Mouse (Mus musculus): ENCODE measurements around the gene Inmt. TPM values are rescaled to one million over a fixed set of nuclear protein-coding genes. Genes with fewer than 3 reads are reported as not detected.
"Not testable (repeated sequence)": the region's sequence is repeated elsewhere in the genome, so short reads cannot be mapped to it uniquely, and the experiment has no call there.

The Inmt gene
- polyA plus RNA-seq, 1 experiment = not detected

- H3K27ac ChIP-seq (ENCODE audit: insufficient read depth, low read length) = no peak overlapping the region
- no peaks in the 10 kb centered on the region for H3K27me3 ChIP-seq (ENCODE audit: control insufficient read depth, insufficient read depth, low read length, poor library complexity, severe bottlenecking)
- peak overlapping the region; percentile 71 for H3K4me3 ChIP-seq (ENCODE audit: low read depth, low read length)
- no peaks in the 10 kb centered on the region for H3K9me3 ChIP-seq (replicated peaks; ENCODE audit: control insufficient read depth, insufficient read depth, low read length, poor library complexity, severe bottlenecking)
- H3K9ac ChIP-seq (ENCODE audit: low read depth, poor library complexity, severe bottlenecking) = no peak overlapping the region
- H3K36me3 ChIP-seq (ENCODE audit: control insufficient read depth, insufficient read depth, low read length, poor library complexity, severe bottlenecking) = no peaks in the 10 kb centered on the region
- TF ChIP-seq EP300 (IDR thresholded peaks at IDR 0.05; ENCODE audit: insufficient read depth, low read depth, low read length) = no peak
- no peak for TF ChIP-seq POLR2A (IDR thresholded peaks at IDR 0.05; ENCODE audit: insufficient read depth, low read length)
- TF ChIP-seq CTCF (IDR thresholded peaks at IDR 0.05; ENCODE audit: low read depth, low read length) = no peak
- H3K4me1 ChIP-seq (ENCODE audit: control insufficient read depth, insufficient read depth, low read length) = no peaks in the 10 kb centered on the region
These were observed 29.1 kb upstream of the Inmt start for GRCm38 (mm10) chr6:55203931-55204330.

- Histone ChIP-seq H3K27me3 (ENCODE audit: control insufficient read depth, insufficient read depth, low read length, poor library complexity, severe bottlenecking) (no peaks in the 10 kb centered on the region), H3K9ac (ENCODE audit: low read depth, poor library complexity, severe bottlenecking) (no peak within 1 kb of the TSS), H3K27ac (ENCODE audit: insufficient read depth, low read length) (no peak within 1 kb of the TSS), H3K4me3 (ENCODE audit: low read depth, low read length) (peak within 1 kb of the TSS; percentile 71), H3K36me3 (ENCODE audit: control insufficient read depth, insufficient read depth, low read length, poor library complexity, severe bottlenecking) (no peaks in the 10 kb centered on the region), H3K9me3 (replicated peaks; ENCODE audit: control insufficient read depth, insufficient read depth, low read length, poor library complexity, severe bottlenecking) (no peaks in the 10 kb centered on the region), H3K4me1 (ENCODE audit: control insufficient read depth, insufficient read depth, low read length) (no peaks in the 10 kb centered on the region)
- no peak for TF ChIP-seq CTCF (IDR thresholded peaks at IDR 0.05; ENCODE audit: low read depth, low read length)
- no peak for TF ChIP-seq POLR2A (IDR thresholded peaks at IDR 0.05; ENCODE audit: insufficient read depth, low read length)
- TF ChIP-seq EP300 (IDR thresholded peaks at IDR 0.05; ENCODE audit: insufficient read depth, low read depth, low read length) = no peak
These were observed 28.4 kb upstream of the Inmt start, which contains the start of gene Mindy4 for GRCm38 (mm10) chr6:55202913-55203910. Gene Mindy4, plus strand, starts transcription at chr6:55203383.

GRCm38 (mm10) chr6:55199047-55199446 lies 24.2 kb upstream of the Inmt start:
- no peaks in the 10 kb centered on the region for H3K27me3 ChIP-seq (ENCODE audit: control insufficient read depth, insufficient read depth, low read length, poor library complexity, severe bottlenecking)
- H3K9ac ChIP-seq (ENCODE audit: low read depth, poor library complexity, severe bottlenecking) = no peak overlapping the region
- no peak overlapping the region for H3K27ac ChIP-seq (ENCODE audit: insufficient read depth, low read length)
- H3K36me3 ChIP-seq (ENCODE audit: control insufficient read depth, insufficient read depth, low read length, poor library complexity, severe bottlenecking) = no peaks in the 10 kb centered on the region
- H3K9me3 ChIP-seq (replicated peaks; ENCODE audit: control insufficient read depth, insufficient read depth, low read length, poor library complexity, severe bottlenecking) = no peaks in the 10 kb centered on the region
- TF ChIP-seq POLR2A (IDR thresholded peaks at IDR 0.05; ENCODE audit: insufficient read depth, low read length) (no peak), EP300 (IDR thresholded peaks at IDR 0.05; ENCODE audit: insufficient read depth, low read depth, low read length) (no peak), CTCF (IDR thresholded peaks at IDR 0.05; ENCODE audit: low read depth, low read length) (no peak)
- no peaks in the 10 kb centered on the region for H3K4me1 ChIP-seq (ENCODE audit: control insufficient read depth, insufficient read depth, low read length)
- no peak overlapping the region for H3K4me3 ChIP-seq (ENCODE audit: low read depth, low read length)

- H3K36me3 ChIP-seq (ENCODE audit: control insufficient read depth, insufficient read depth, low read length, poor library complexity, severe bottlenecking) = no peaks in the 10 kb centered on the region
- H3K9me3 ChIP-seq (replicated peaks; ENCODE audit: control insufficient read depth, insufficient read depth, low read length, poor library complexity, severe bottlenecking) = peaks cover 17% of the 10 kb centered on the region
- no peak overlapping the region for H3K4me3 ChIP-seq (ENCODE audit: low read depth, low read length)
- H3K27me3 ChIP-seq (ENCODE audit: control insufficient read depth, insufficient read depth, low read length, poor library complexity, severe bottlenecking) = no peaks in the 10 kb centered on the region
- no peak overlapping the region for H3K9ac ChIP-seq (ENCODE audit: low read depth, poor library complexity, severe bottlenecking)
- no peaks in the 10 kb centered on the region for H3K4me1 ChIP-seq (ENCODE audit: control insufficient read depth, insufficient read depth, low read length)
- H3K27ac ChIP-seq (ENCODE audit: insufficient read depth, low read length) = no peak overlapping the region
- no peak for TF ChIP-seq CTCF (IDR thresholded peaks at IDR 0.05; ENCODE audit: low read depth, low read length)
- no peak for TF ChIP-seq POLR2A (IDR thresholded peaks at IDR 0.05; ENCODE audit: insufficient read depth, low read length)
- no peak for TF ChIP-seq EP300 (IDR thresholded peaks at IDR 0.05; ENCODE audit: insufficient read depth, low read depth, low read length)
These were observed 18.3 kb upstream of the Inmt start for GRCm38 (mm10) chr6:55193171-55193570.

GRCm38 (mm10) chr6:55191537-55191936 lies 16.7 kb upstream of the Inmt start:
- Histone ChIP-seq H3K27me3 (ENCODE audit: control insufficient read depth, insufficient read depth, low read length, poor library complexity, severe bottlenecking) (no peaks in the 10 kb centered on the region), H3K36me3 (ENCODE audit: control insufficient read depth, insufficient read depth, low read length, poor library complexity, severe bottlenecking) (no peaks in the 10 kb centered on the region), H3K27ac (ENCODE audit: insufficient read depth, low read length) (no peak overlapping the region), H3K4me3 (ENCODE audit: low read depth, low read length) (no peak overlapping the region), H3K4me1 (ENCODE audit: control insufficient read depth, insufficient read depth, low read length) (no peaks in the 10 kb centered on the region), H3K9me3 (replicated peaks; ENCODE audit: control insufficient read depth, insufficient read depth, low read length, poor library complexity, severe bottlenecking) (peaks cover 25% of the 10 kb centered on the region), H3K9ac (ENCODE audit: low read depth, poor library complexity, severe bottlenecking) (no peak overlapping the region)
- TF ChIP-seq CTCF (IDR thresholded peaks at IDR 0.05; ENCODE audit: low read depth, low read length) = no peak
- no peak for TF ChIP-seq POLR2A (IDR thresholded peaks at IDR 0.05; ENCODE audit: insufficient read depth, low read length)
- TF ChIP-seq EP300 (IDR thresholded peaks at IDR 0.05; ENCODE audit: insufficient read depth, low read depth, low read length) = no peak

GRCm38 (mm10) chr6:55189406-55189805 lies 14.6 kb upstream of the Inmt start:
- Histone ChIP-seq H3K27ac (ENCODE audit: insufficient read depth, low read length) (no peak overlapping the region), H3K9ac (ENCODE audit: low read depth, poor library complexity, severe bottlenecking) (no peak overlapping the region), H3K4me3 (ENCODE audit: low read depth, low read length) (no peak overlapping the region), H3K4me1 (ENCODE audit: control insufficient read depth, insufficient read depth, low read length) (no peaks in the 10 kb centered on the region), H3K27me3 (ENCODE audit: control insufficient read depth, insufficient read depth, low read length, poor library complexity, severe bottlenecking) (no peaks in the 10 kb centered on the region), H3K36me3 (ENCODE audit: control insufficient read depth, insufficient read depth, low read length, poor library complexity, severe bottlenecking) (no peaks in the 10 kb centered on the region), H3K9me3 (replicated peaks; ENCODE audit: control insufficient read depth, insufficient read depth, low read length, poor library complexity, severe bottlenecking) (peaks cover 27% of the 10 kb centered on the region)
- no peak for TF ChIP-seq EP300 (IDR thresholded peaks at IDR 0.05; ENCODE audit: insufficient read depth, low read depth, low read length)
- no peak for TF ChIP-seq POLR2A (IDR thresholded peaks at IDR 0.05; ENCODE audit: insufficient read depth, low read length)
- no peak for TF ChIP-seq CTCF (IDR thresholded peaks at IDR 0.05; ENCODE audit: low read depth, low read length)

- not testable (repeated sequence) for H3K4me3 ChIP-seq (ENCODE audit: low read depth, low read length); H3K9ac ChIP-seq (ENCODE audit: low read depth, poor library complexity, severe bottlenecking); H3K27ac ChIP-seq (ENCODE audit: insufficient read depth, low read length); H3K36me3 ChIP-seq (ENCODE audit: control insufficient read depth, insufficient read depth, low read length, poor library complexity, severe bottlenecking); H3K4me1 ChIP-seq (ENCODE audit: control insufficient read depth, insufficient read depth, low read length); H3K27me3 ChIP-seq (ENCODE audit: control insufficient read depth, insufficient read depth, low read length, poor library complexity, severe bottlenecking)
- peaks cover 35% of the 10 kb centered on the region for H3K9me3 ChIP-seq (replicated peaks; ENCODE audit: control insufficient read depth, insufficient read depth, low read length, poor library complexity, severe bottlenecking)
These were observed 13.0 kb upstream of the Inmt start for GRCm38 (mm10) chr6:55187827-55188226.
